Mouse (Mus musculus) ES-E14 (cell line): ENCODE measurements around the gene 1700029F12Rik. TPM values are rescaled to one million over a fixed set of nuclear protein-coding genes. Genes with fewer than 3 reads are reported as not detected.

Experiments used
- DNase-seq: peaks from one replicate; pipeline ENCODE4 v3.0.0-alpha.2; 2013; ENCODE audit warnings: low read depth, low spot score
- H3K27ac ChIP-seq: 2 replicates; pipeline ENCODE4 v1.5.1; 2012; ENCODE audit warnings: low read depth, mild to moderate bottlenecking, low read length, moderate library complexity, mixed read lengths; ENCODE audit not compliant: poor library complexity, insufficient read depth, severe bottlenecking
- H3K36me3 ChIP-seq: 2 replicates; pipeline ENCODE4 v1.6.1; 2012; ENCODE audit warnings: mild to moderate bottlenecking, low read length, moderate library complexity, mixed read lengths; ENCODE audit not compliant: control insufficient read depth, poor library complexity, insufficient read depth, severe bottlenecking
- H3K4me1 ChIP-seq, 2 experiments: fragments of 150-350 bp in 1 of 2; sonication (generic) in 1 of 2; 2 replicates each; pipeline ENCODE4 v1.6.1; 2012; ENCODE audit warnings: low read length in 2 of 2, mild to moderate bottlenecking in 1 of 2, mixed read lengths in 1 of 2; ENCODE audit not compliant: control insufficient read depth in 2 of 2, insufficient read depth in 2 of 2, poor library complexity in 1 of 2
- H3K4me3 ChIP-seq, 2 experiments: fragments of 150-350 bp in 1 of 2; sonication (generic) in 1 of 2; 2 replicates each; pipeline ENCODE4 v1.5.1; 2012; ENCODE audit warnings: low read length in 2 of 2, low read depth in 1 of 2, mild to moderate bottlenecking in 1 of 2, mixed read lengths in 1 of 2; ENCODE audit not compliant: insufficient read depth in 1 of 2, poor library complexity in 1 of 2, severe bottlenecking in 1 of 2
- H3K9ac ChIP-seq: 2 replicates; pipeline ENCODE4 v1.6.1; 2012; ENCODE audit warnings: low read depth, mild to moderate bottlenecking, low read length, mixed read lengths; ENCODE audit not compliant: poor library complexity, insufficient read depth, severe bottlenecking
- H3K9me3 ChIP-seq: fragments of 150-350 bp; sonication (generic); 2 replicates; pipeline ENCODE4 v1.6.1; 2012; ENCODE audit warnings: low read depth, mild to moderate bottlenecking, low read length; ENCODE audit not compliant: control insufficient read depth, insufficient read depth
- CHD2 ChIP-seq: IDR thresholded peaks from 2 replicates; pipeline ENCODE4 v1.6.1; 2014; ENCODE audit warnings: mild to moderate bottlenecking, low read depth, low read length, inconsistent platforms
- HCFC1 ChIP-seq: IDR thresholded peaks from 2 replicates; pipeline ENCODE4 v1.6.1; 2012; ENCODE audit warnings: low read length, inconsistent platforms, borderline replicate concordance; ENCODE audit not compliant: insufficient read depth
- MAFK ChIP-seq: IDR thresholded peaks from 2 replicates; pipeline ENCODE4 v1.6.1; 2014; ENCODE audit warnings: mild to moderate bottlenecking, low read depth, low read length, inconsistent platforms; ENCODE audit not compliant: insufficient read depth
- ZC3H11A ChIP-seq: IDR thresholded peaks from 2 replicates; pipeline ENCODE4 v1.6.1; 2012; ENCODE audit warnings: low read depth, mild to moderate bottlenecking, inconsistent platforms, low read length, borderline replicate concordance
- ZNF384 ChIP-seq: IDR thresholded peaks from 2 replicates; pipeline ENCODE4 v1.6.1; 2012; ENCODE audit warnings: low read depth, low read length, inconsistent platforms
- in situ Hi-C, 2 experiments: fragments of 600-800 bp; cut with MboI; formaldehyde crosslinking; loops; one replicate each; pipeline ENCODE4 v1.15.1; 2025; ENCODE audit warnings: low sequenced_read_pairs in 2 of 2, inconsistent platforms in 1 of 2; ENCODE audit not compliant: unreplicated experiment in 2 of 2
- total RNA-seq: library from RNA; depleted of rRNA; stranded (reverse); fragments of 300-350 nt; gene quantifications from 2 replicates; pipeline ENCODE4 v1.2.3, GENCODE M21; 2012

Gene 1700029F12Rik
- total RNA-seq, 1 experiment: not detected

GRCm38 (mm10) chr13:96993291-96993989, 40.7 kb downstream of the 1700029F12Rik start:
- TF ChIP-seq CHD2 (no peak), HCFC1 (no peak), MAFK (no peak), ZC3H11A (no peak), ZNF384 (no peak)
- DNase-seq: no peak
- no peaks in the 10 kb centered on the region for H3K36me3 ChIP-seq
- H3K4me3 ChIP-seq: no peak overlapping the region
- in situ Hi-C loops: no loop called here
- no peaks in the 10 kb centered on the region for H3K4me1 ChIP-seq
- no peak overlapping the region for H3K27ac ChIP-seq
- H3K9me3 ChIP-seq: no peaks in the 10 kb centered on the region
- no peak overlapping the region for H3K9ac ChIP-seq

GRCm38 (mm10) chr13:96990561-96991265, 43.4 kb downstream of the 1700029F12Rik start:
- no peak for TF ChIP-seq ZC3H11A
- no peak for TF ChIP-seq CHD2
- no peak for TF ChIP-seq ZNF384
- TF ChIP-seq MAFK: no peak
- TF ChIP-seq HCFC1: no peak
- no peak overlapping the region for H3K9ac ChIP-seq
- in situ Hi-C loops: no loop called here
- no peaks in the 10 kb centered on the region for H3K9me3 ChIP-seq
- H3K4me1 ChIP-seq: no peaks in the 10 kb centered on the region
- no peak for DNase-seq
- no peak overlapping the region for H3K4me3 ChIP-seq
- H3K36me3 ChIP-seq: no peaks in the 10 kb centered on the region
- H3K27ac ChIP-seq: no peak overlapping the region

- Histone ChIP-seq H3K27ac (no peak overlapping the region), H3K4me3 (no peak overlapping the region), H3K36me3 (no peaks in the 10 kb centered on the region), H3K9ac (no peak overlapping the region), H3K4me1 (no peaks in the 10 kb centered on the region), H3K9me3 (no peaks in the 10 kb centered on the region)
- DNase-seq: no peak
- in situ Hi-C loops: no loop called here
- TF ChIP-seq HCFC1 (no peak), CHD2 (no peak), MAFK (no peak), ZNF384 (no peak), ZC3H11A (no peak)
These were observed 44.1 kb downstream of the 1700029F12Rik start for GRCm38 (mm10) chr13:96990045-96990444.

GRCm38 (mm10) chr13:96989129-96989528, 45.0 kb downstream of the 1700029F12Rik start:
- TF ChIP-seq MAFK: no peak
- no peak for TF ChIP-seq ZC3H11A
- no peak overlapping the region for H3K27ac ChIP-seq
- DNase-seq: no peak
- in situ Hi-C loops: no loop called here
- H3K36me3 ChIP-seq: no peaks in the 10 kb centered on the region
- no peaks in the 10 kb centered on the region for H3K9me3 ChIP-seq
- H3K4me1 ChIP-seq: no peaks in the 10 kb centered on the region
- H3K9ac ChIP-seq: no peak overlapping the region
- H3K4me3 ChIP-seq: no peak overlapping the region
